Mouse (Mus musculus): ENCODE measurements around the gene Krt39.
A peak's percentile ranks its signal among the peaks of the same experiment; 100 is the strongest.

Krt39 gene

DNA sequence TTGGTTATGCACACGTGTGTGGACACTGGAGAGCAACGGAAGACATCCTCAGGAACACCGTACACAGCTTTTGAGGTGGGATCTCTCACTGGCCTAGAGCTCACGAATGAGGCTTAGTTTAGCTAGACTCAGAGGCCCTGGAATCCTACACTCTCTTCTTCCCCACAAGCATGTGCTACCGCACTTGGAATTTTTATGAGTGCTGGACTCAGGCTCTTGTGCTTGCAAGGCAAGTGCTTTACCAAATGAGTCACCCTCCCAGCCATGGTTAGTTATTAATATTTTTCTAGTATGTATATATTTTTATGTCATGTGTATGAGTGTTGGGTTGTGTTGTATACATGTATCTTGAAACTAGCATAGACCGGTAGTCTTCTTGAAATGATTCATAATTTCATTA, 49.2 kb downstream of the Krt39 start:
- no peak for DNase-seq (ENCODE audit: low spot score)

DNA sequence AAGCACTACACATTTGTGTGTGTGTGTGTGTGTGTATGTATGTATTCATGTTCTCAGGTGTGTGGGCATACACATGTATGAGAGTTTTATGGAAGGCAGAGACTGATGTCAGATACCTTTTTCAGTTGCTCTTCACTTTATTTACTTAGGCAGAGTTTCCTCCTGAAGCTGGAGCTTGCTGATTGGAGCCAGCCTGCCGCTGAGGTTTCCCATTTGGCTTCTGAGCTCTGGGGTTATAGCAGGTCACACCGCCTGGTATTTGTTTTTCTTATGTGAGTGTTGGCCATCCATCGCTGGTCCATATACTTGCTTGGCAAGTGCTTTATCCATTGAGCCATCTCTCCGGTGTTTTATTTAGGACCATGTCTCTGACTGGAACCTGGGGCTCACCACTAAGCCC, 51.9 kb downstream of the Krt39 start:
- DNase-seq (ENCODE audit: low spot score), result no peak

DNA sequence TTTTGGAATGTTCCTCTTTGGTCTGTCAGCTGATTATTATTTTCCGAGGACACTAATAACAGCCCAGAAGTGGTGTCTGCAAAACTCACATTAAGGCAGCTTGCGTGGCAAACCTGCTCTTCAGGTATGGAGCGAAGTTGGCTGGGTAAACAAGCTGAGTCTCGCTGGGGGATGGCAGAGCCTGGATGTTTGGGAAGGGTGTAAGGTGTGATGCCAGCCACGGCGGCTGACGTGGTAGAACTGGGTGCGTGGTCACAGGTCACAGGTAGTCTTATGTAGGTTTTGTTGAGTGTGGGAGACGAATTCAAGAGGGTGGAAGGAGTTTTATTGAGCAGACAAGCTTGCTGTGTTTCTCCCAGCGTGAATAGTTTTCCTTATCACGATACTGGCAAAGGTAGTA, 52.6 kb downstream of the Krt39 start:
- DNase-seq (ENCODE audit: low spot score), result no peak

DNA sequence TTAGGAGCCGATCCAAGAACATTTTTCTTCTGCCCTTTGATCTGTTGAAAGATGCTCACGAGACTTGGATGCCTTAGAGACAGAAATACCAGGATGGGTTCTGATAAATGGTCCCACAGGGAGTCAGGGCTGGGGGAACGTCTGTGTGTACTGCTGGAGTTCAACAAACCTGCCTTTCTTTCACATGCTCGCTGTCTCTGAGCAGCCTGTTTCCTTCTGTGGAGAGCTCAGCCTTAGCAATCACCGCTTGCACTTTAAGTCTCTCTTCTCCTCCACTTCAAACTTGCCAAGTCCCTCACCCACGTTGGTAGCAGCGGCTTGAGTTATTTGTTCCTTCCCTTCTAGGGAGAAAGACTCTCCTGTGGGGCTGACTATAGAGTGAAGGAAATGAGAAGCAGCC, 54.8 kb downstream of the Krt39 start:
- peak; percentile 46 for DNase-seq (ENCODE audit: low spot score)

DNA sequence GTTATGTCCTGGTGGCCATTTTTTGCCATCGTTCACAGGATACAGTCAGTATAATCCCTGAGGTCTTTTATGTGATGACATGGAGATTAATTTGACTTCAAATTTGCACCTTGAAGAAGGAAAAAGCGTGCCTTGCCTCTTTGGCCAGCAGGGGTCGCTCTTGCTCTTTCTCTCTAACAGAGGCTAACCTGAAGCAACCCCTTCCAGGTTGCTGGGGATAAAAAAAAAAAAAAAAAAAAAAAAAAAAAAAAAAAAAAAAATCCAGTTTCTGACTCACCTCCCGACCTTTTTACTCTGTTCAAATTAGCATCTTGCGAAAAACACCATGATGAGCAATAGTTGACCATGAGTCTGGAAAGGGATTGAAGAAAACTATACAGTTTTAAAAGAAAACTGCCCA, 56.3 kb downstream of the Krt39 start:
- DNase-seq (ENCODE audit: low spot score), result peak; percentile 92
